Mouse (Mus musculus) lung, embryonic 15.5 days (tissue): ENCODE data around the gene Whrn. TPM values are rescaled to one million over a fixed set of nuclear protein-coding genes. Genes with fewer than 3 reads are reported as not detected.
A peak's percentile ranks its signal among the peaks of the same experiment; 100 is the strongest.

Source experiments
- ATAC-seq: fragments of 200-750 bp; cut with Nextera tagmentation; 2 replicates; pipeline ENCODE4 v1.8.0; 2017; ENCODE audit warnings: moderate number of reproducible peaks, borderline replicate concordance; ENCODE audit not compliant: low FRiP score, low TSS enrichment; ENCODE audit errors: extremely low read depth
- H3K27ac ChIP-seq: fragments of 300-500 bp; sonication (generic); 2 replicates; pipeline ENCODE4 v1.5.1; 2015; ENCODE audit warnings: moderate library complexity, mild to moderate bottlenecking, inconsistent platforms
- H3K27me3 ChIP-seq: fragments of 300-500 bp; sonication (generic); 2 replicates; pipeline ENCODE4 v1.6.1; 2015; ENCODE audit warnings: inconsistent platforms
- H3K36me3 ChIP-seq: fragments of 300-500 bp; sonication (generic); 2 replicates; pipeline ENCODE4 v1.6.1; 2015; ENCODE audit warnings: inconsistent platforms
- H3K4me1 ChIP-seq: fragments of 300-500 bp; sonication (generic); 2 replicates; pipeline ENCODE4 v1.6.1; 2015; ENCODE audit warnings: inconsistent platforms
- H3K4me2 ChIP-seq: fragments of 300-500 bp; sonication (generic); 2 replicates; pipeline ENCODE4 v1.6.1; 2015; ENCODE audit warnings: inconsistent platforms, mild to moderate bottlenecking, moderate library complexity
- H3K4me3 ChIP-seq: fragments of 300-500 bp; sonication (generic); 2 replicates; pipeline ENCODE4 v1.5.1; 2015; ENCODE audit warnings: mild to moderate bottlenecking, inconsistent platforms
- H3K9ac ChIP-seq: fragments of 300-500 bp; sonication (generic); 2 replicates; pipeline ENCODE4 v1.6.1; 2015; ENCODE audit warnings: inconsistent platforms
- H3K9me3 ChIP-seq: fragments of 300-500 bp; sonication (generic); 2 replicates; pipeline ENCODE4 v1.6.1; 2016; ENCODE audit warnings: inconsistent platforms
- WGBS: fragments of 180-500 bp; shearing (Covaris S2); methylation state at CpG from one replicate; pipeline ENCODE4 v1.1.7; 2015; 5-methylcytosine and 5-hydroxymethylcytosine counted together
- polyA plus RNA-seq: library from polyadenylated mRNA; unstranded; fragments of >200 nt; fragmentation: Nextera tagmentation; extraction: Ambion mirVana; gene quantifications from 2 replicates; pipeline ENCODE4 v1.2.1, GENCODE M21; 2015

The Whrn gene
- polyA plus RNA-seq, 1 experiment from 2014 or later = 2.7 TPM

DNA sequence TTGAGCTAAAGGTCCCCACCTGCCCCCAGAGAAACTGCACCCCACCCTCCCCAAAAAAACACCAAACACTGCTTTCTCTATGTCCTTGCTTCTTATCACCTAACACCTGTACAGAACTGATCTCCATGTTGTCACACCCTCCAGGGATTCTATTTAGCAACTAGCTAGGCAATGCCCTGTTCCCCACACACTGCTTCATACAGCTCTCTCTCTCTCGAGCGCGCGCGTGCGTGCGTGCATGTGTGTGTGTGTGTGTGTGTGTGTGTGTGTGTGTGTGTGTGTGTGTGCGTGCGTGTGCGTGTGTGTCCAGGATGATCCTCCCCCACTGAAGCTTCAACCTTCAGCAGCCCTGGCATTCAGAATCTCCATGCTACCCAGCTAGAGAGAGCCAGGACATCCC lies 93.7 kb downstream of the Whrn start:
- Histone ChIP-seq H3K27me3 (no peaks in the 10 kb centered on the region), H3K36me3 (0 out of 2 replicates have a peak, but pooled peaks cover 3% of the 10 kb centered on the region), H3K9ac (no peak overlapping the region; the same call in 1 of the 2 replicates), H3K4me1 (peaks cover 77% of the 10 kb centered on the region), H3K9me3 (no peaks in the 10 kb centered on the region), H3K4me2 (peak overlapping the region; percentile 60), H3K4me3 (peak overlapping the region; percentile 43), H3K27ac (peak overlapping the region; percentile 98)
- ATAC-seq = no peak
- 53% methylated on average over 10 of the region's 10 CpGs for WGBS

DNA sequence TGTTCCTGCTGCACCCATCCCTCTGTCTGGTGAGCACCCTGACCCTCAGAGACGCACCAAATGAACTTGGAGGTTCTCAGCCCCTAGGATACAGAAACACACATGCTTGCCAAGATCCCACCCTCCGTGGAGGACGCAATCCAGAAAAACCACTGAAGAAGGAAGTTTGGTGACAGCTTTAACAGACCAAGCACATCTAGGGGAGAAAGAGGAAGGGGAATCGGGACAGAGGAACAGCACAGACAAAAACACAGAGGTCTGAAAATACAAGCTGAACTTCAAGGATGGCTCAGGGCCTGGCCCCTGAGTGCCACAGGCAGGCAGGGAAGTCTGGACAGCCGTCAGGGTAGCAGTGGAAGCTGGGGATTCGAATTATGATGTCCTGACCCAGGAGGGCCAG lies 94.2 kb downstream of the Whrn start:
- Histone ChIP-seq H3K9me3 (no peaks in the 10 kb centered on the region), H3K9ac (no peak overlapping the region), H3K36me3 (0 out of 2 replicates have a peak, but pooled peaks cover 3% of the 10 kb centered on the region), H3K27me3 (no peaks in the 10 kb centered on the region), H3K4me1 (peaks cover 77% of the 10 kb centered on the region), H3K4me2 (peak overlapping the region; percentile 60), H3K27ac (peak overlapping the region; percentile 98), H3K4me3 (0 out of 2 replicates have a peak overlapping the region, but pooled peaks have one; percentile 43)
- 55% methylated on average over 6 of the region's 6 CpGs for WGBS
- no peak for ATAC-seq

DNA sequence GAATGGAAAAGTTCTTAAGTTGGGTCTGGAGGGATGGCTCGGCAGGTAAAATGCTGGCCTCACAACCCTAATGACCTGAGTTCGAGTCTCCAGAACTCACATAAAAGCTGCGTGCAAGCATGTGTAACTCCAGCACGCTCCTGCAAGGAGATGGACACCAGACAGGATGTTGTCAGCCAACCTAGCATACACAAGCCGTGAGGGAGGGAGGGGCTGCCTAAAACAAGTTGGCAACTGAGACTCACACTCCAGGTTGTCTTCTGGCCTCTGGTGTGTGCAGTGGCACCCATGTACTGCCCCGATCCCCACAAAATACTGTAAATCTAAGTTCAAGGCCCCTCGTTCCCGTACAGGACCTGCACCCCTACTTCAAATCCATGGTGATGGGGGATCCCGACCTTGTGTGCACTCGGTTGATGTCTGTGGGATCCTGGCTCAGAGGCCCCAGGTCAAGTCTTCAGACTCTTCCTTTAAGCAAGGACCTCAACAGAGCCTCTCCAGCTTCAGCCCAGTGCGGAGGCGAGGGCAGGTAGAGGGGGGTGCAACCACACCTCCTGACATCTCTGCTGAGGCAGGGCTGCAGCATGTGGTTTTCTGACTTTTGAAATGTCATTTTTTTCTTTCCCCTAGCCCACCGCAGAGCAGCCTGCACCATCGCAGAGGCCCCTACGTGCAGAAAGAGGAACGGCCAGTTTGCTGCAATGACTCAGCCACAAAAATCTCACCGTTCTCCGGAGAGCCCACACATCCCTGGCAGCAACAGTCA lies 95.1 kb downstream of the Whrn start:
- 77% methylated on average over 18 of the region's 18 CpGs for WGBS
- H3K36me3 ChIP-seq = peaks cover 6% of the 10 kb centered on the region; the same call in 1 of the 2 replicates
- no peak overlapping the region for H3K9ac ChIP-seq
- peak overlapping the region; percentile 86; the same call in 1 of the 2 replicates for H3K27ac ChIP-seq
- no peaks in the 10 kb centered on the region for H3K9me3 ChIP-seq
- no peaks in the 10 kb centered on the region for H3K27me3 ChIP-seq
- peaks cover 72% of the 10 kb centered on the region for H3K4me1 ChIP-seq
- no peak for ATAC-seq
- no peak overlapping the region for H3K4me3 ChIP-seq
- 0 out of 2 replicates have a peak overlapping the region, but pooled peaks have one; percentile 60 for H3K4me2 ChIP-seq

DNA sequence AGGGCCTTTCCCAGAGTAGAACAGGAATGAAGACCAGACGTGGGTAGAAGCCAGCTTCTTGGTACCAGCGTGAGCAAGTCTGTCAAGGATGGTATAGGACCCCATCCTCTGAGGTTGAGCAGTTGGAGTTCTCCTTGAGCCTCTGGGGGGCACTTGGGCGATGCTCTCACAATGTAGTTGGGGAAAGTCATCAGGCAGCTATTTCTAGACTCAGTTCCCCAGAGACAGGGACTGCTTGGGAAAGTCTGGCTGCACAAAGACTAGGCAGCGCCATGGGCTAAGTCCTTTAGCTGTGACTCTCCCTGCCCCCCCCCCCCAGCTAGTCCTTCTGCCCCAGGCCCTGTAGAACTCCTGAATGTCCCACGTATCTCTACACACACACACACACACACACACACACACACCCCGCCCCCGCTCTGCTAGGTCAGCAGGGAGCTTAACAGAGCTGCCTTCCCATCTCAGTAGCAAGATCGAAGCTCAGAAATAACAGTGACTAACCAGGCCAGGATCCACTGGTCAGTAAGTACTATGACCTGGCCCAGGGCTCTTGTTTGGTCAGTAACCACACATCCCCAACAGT lies 96.0 kb downstream of the Whrn start:
- Histone ChIP-seq H3K27ac (peak overlapping the region; percentile 86), H3K9me3 (no peaks in the 10 kb centered on the region), H3K36me3 (peaks cover 13% of the 10 kb centered on the region; the same call in 1 of the 2 replicates), H3K4me3 (no peak overlapping the region), H3K9ac (no peak overlapping the region), H3K4me2 (no peak overlapping the region), H3K27me3 (no peaks in the 10 kb centered on the region), H3K4me1 (peaks cover 63% of the 10 kb centered on the region)
- WGBS = 66% methylated on average over 8 of the region's 8 CpGs
- ATAC-seq = no peak

DNA sequence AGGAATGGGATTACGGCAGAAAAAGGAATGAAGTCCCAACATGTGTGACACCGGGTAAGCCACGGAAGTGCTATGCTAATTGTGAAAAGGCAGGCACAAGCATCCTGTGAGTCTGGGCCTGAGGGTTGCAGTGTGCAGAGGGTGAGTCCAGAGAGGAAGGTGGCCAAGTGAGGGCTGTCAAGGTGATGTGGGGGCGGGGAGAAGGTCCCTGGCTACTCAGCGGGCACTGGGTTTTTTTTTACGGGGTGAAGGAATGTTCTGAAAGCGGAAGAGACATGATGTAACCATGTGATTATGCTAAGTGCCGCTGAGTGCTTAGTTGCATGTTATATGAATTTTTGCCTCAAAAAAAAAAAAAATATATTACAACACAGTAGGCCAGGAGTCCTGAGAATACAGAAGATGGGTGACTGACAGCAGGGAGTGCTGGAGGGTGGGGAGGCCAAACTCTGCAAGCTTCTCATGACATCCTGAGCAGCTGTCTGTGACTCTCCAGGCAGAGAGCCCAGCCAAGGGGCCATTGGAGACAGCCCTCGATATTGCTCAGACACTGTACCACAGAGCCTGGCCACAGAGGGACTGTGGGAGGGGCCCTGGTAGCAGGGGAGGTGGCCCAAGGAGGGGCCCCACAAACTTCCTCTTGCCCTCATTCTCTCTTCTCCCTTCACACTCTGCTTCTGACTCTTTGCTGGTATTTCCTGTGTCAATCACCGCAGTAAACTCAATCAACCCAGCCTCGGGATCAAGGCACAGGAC lies 96.8 kb downstream of the Whrn start:
- Histone ChIP-seq H3K9me3 (no peaks in the 10 kb centered on the region), H3K4me3 (no peak overlapping the region), H3K4me2 (no peak overlapping the region), H3K4me1 (peaks cover 55% of the 10 kb centered on the region), H3K27ac (peak overlapping the region; percentile 86), H3K27me3 (no peaks in the 10 kb centered on the region), H3K36me3 (peaks cover 18% of the 10 kb centered on the region), H3K9ac (no peak overlapping the region)
- peak; percentile 39; the same call in 1 of the 2 replicates for ATAC-seq
- 31% methylated on average over 11 of the region's 11 CpGs for WGBS

DNA sequence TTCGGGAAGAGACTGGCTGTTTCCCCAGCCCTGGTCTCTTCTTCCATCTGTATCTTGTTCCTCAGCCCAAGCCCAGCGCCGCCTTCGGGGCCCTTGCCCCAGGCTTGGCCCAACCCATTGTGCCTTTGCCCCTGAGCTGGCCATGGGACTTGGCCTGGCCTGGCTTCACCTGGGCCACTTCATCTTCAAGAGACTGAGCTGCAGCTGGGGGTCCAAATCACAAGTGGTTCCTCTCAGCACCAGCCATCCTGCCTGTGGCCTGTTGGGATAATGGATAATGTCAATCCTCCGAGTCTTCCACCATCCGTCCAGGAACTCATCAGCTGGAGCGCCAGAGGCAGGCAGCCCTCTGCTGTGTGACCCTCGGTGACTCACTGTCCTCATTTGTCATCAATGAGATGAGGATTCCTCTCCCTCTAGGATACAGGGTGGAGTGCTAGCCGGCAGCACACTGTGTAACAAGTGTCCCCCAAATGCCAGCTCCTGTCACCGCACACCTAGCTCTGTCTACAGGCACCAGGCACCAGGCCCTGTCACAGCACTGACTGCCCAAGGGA lies 97.7 kb downstream of the Whrn start:
- Histone ChIP-seq H3K36me3 (peaks cover 22% of the 10 kb centered on the region), H3K27ac (0 out of 2 replicates have a peak overlapping the region, but pooled peaks have one; percentile 86), H3K4me1 (peaks cover 48% of the 10 kb centered on the region), H3K4me2 (no peak overlapping the region), H3K9ac (no peak overlapping the region), H3K9me3 (no peaks in the 10 kb centered on the region), H3K4me3 (no peak overlapping the region), H3K27me3 (no peaks in the 10 kb centered on the region)
- no peak for ATAC-seq
- whole genome bisulfite sequencing = 76% methylated on average over 10 of the region's 10 CpGs

DNA sequence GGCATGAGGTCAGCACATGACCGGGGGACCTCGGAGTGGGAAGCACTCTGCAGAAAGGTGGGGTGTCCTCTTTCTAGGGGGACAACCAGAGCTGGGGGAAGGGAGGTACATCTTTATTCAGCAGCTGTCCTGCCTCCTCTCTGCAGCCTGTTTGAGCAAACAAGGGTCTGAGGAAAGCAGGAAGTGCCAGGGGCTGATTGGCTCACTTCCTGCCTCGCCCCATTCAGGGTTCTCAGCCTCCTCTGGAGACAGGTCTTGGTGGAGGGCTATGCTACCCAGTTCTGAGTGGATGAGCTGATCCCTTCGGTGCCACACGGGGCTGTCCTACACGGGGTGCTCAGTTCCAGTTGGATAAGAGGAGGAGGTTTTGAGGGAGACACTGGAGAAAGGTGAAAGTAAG lies 104.5 kb downstream of the Whrn start:
- H3K27ac ChIP-seq = no peak overlapping the region
- peaks cover 27% of the 10 kb centered on the region for H3K36me3 ChIP-seq
- H3K9me3 ChIP-seq = no peaks in the 10 kb centered on the region
- H3K4me2 ChIP-seq = no peak overlapping the region
- WGBS = 70% methylated on average over 6 of the region's 6 CpGs
- no peak overlapping the region for H3K9ac ChIP-seq
- no peak overlapping the region for H3K4me3 ChIP-seq
- H3K27me3 ChIP-seq = no peaks in the 10 kb centered on the region
- H3K4me1 ChIP-seq = peaks cover 3% of the 10 kb centered on the region; the same call in 1 of the 2 replicates
- no peak for ATAC-seq

DNA sequence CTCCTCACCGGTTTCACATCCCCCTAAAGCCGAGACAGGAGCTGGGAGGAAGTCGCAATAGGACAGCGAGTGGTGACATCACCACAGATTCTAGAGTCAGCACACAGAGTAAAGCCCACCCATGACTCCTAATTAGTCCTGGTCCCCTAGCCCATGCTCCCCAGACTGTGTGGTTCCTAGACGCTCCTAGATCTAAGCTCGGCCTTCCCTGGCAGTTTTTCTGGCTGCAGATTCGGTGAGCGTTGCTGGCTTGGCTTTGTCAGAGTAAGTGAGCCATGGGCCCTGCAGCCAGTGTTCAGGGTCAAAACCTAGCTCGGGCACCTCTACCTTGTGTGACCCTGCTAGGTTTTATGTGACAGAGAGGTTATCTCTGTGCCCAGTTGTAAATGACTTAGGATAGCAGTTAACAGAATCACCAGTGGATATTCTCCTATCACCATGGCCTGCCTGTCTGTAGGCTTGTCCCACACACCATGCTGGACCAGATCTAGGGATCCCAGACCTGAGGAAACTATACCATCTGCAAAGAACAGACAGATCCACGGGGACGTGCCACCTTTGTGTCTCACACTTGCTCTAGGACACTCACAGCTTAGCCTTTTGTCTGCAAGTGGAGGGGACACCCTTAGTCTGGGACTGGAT lies 105.8 kb downstream of the Whrn start:
- H3K9ac ChIP-seq = no peak overlapping the region
- H3K4me2 ChIP-seq = no peak overlapping the region
- H3K4me1 ChIP-seq = peaks cover 3% of the 10 kb centered on the region; the same call in 1 of the 2 replicates
- H3K9me3 ChIP-seq = no peaks in the 10 kb centered on the region
- no peak for ATAC-seq
- H3K27me3 ChIP-seq = no peaks in the 10 kb centered on the region
- 66% methylated on average over 11 of the region's 11 CpGs for WGBS
- no peak overlapping the region for H3K4me3 ChIP-seq
- no peak overlapping the region for H3K27ac ChIP-seq
- peaks cover 25% of the 10 kb centered on the region for H3K36me3 ChIP-seq

DNA sequence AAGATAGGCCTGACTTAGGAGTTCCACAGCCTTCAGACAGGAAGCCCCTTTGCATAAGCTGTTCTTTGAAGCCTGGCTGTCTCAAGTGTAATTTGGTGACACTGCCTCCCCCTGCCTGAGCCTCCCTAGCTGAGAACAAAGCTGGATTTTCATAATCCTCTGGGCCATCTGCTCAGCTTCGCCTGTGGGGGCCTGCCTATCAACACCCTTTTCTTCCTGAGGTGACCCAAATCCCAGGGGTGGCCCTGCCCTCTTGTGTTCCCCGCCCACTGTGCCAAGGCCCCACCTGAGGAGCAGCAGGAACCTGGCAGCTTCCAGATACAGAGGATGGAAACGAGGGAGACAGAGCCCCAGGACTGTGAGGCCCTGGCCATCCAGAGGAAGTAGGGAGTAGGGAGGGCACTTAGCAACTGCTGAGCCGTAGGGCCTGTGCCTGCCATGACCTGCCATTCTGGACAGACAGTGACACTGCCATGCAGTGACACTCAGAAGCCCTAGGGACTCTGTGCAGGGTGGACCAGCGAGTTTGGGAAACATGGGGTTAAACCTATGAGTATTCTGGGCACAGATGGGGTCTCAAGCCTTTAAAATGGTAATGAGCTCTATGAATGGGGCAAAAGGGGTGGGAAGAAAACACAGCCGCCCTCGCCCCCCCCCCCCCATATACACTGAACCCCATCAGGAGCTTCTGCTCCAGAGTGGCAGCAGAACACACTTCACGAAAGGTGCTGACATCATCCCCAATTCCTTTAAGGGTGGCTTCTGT lies 106.5 kb downstream of the Whrn start:
- H3K4me1 ChIP-seq = peaks cover 3% of the 10 kb centered on the region; the same call in 1 of the 2 replicates
- no peak overlapping the region for H3K4me2 ChIP-seq
- WGBS = 57% methylated on average over 8 of the region's 8 CpGs
- H3K36me3 ChIP-seq = peaks cover 21% of the 10 kb centered on the region
- H3K27me3 ChIP-seq = no peaks in the 10 kb centered on the region
- no peak overlapping the region for H3K27ac ChIP-seq
- no peak overlapping the region for H3K9ac ChIP-seq
- no peak overlapping the region for H3K4me3 ChIP-seq
- no peak; the same call in 1 of the 2 replicates for ATAC-seq
- H3K9me3 ChIP-seq = no peaks in the 10 kb centered on the region

DNA sequence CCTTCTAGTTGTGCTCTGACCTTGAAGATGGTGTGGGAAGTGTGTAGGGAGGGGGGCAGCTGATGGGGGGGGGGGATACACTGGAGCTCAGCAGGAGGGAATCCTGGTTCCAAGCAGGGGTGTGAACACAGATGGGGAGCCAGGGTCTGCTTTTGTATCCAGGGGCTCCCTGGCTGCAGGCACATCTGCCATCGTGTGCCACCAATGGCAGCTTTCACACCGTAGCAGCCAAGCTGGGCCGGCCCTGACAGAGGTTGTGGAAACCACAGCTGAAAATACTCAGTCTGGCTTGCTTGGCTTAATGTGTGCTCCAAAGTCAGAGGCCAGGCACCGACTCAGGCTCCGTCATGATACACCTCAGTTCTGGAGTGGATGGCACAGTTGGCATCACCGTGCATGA lies 107.8 kb downstream of the Whrn start:
- Histone ChIP-seq H3K9me3 (no peaks in the 10 kb centered on the region), H3K27ac (no peak overlapping the region), H3K9ac (no peak overlapping the region), H3K4me3 (no peak overlapping the region), H3K4me2 (no peak overlapping the region), H3K4me1 (peaks cover 3% of the 10 kb centered on the region; the same call in 1 of the 2 replicates), H3K27me3 (no peaks in the 10 kb centered on the region), H3K36me3 (peaks cover 27% of the 10 kb centered on the region)
- 77% methylated on average over 6 of the region's 6 CpGs for WGBS
- ATAC-seq = no peak
